Mouse (Mus musculus) embryonic facial prominence, embryonic 12.5 days (tissue): ENCODE results near the gene Tmem107. TPM values are rescaled to one million over a fixed set of nuclear protein-coding genes. Genes with fewer than 3 reads are reported as not detected.
"Not testable (repeated sequence)": the region's sequence is repeated elsewhere in the genome, so short reads cannot be mapped to it uniquely, and the experiment has no call there.

ENCODE experiments used
- ATAC-seq: fragments of 200-750 bp; cut with Nextera tagmentation; 2 replicates; pipeline ENCODE4 v1.8.0; 2017; ENCODE audit not compliant: insufficient number of reproducible peaks, insufficient read depth, low FRiP score, low TSS enrichment
- H3K27ac ChIP-seq: fragments of 300-500 bp; sonication (generic); 2 replicates; pipeline ENCODE4 v1.5.1; 2016; ENCODE audit warnings: mild to moderate bottlenecking
- H3K27me3 ChIP-seq: fragments of 300-500 bp; sonication (generic); 2 replicates; pipeline ENCODE4 v1.6.1; 2016; ENCODE audit warnings: mild to moderate bottlenecking, moderate library complexity
- H3K36me3 ChIP-seq: fragments of 300-500 bp; sonication (generic); 2 replicates; pipeline ENCODE4 v1.6.1; 2016; ENCODE audit warnings: mild to moderate bottlenecking
- H3K4me1 ChIP-seq: fragments of 300-500 bp; sonication (generic); 2 replicates; pipeline ENCODE4 v1.6.1; 2016
- H3K4me2 ChIP-seq: fragments of 300-500 bp; sonication (generic); replicated peaks from 2 replicates; pipeline ENCODE4 v1.6.1; 2016; ENCODE audit warnings: mild to moderate bottlenecking, moderate library complexity
- H3K4me3 ChIP-seq: fragments of 300-500 bp; sonication (generic); 2 replicates; pipeline ENCODE4 v1.5.1; 2016; ENCODE audit warnings: mild to moderate bottlenecking
- H3K9ac ChIP-seq: fragments of 300-500 bp; sonication (generic); 2 replicates; pipeline ENCODE4 v1.6.1; 2016; ENCODE audit warnings: mild to moderate bottlenecking, moderate library complexity
- H3K9me3 ChIP-seq: fragments of 300-500 bp; sonication (generic); 2 replicates; pipeline ENCODE4 v1.6.1; 2016; ENCODE audit warnings: mild to moderate bottlenecking, moderate library complexity
- WGBS: fragments of 180-500 bp; shearing (Covaris S2); methylation state at CpG from one replicate; pipeline ENCODE4 v1.1.7; 2016; 5-methylcytosine and 5-hydroxymethylcytosine counted together
- polyA plus RNA-seq: library from polyadenylated mRNA; unstranded; fragments of >200 nt; fragmentation: Nextera tagmentation; extraction: Ambion mirVana; gene quantifications from 2 replicates; pipeline ENCODE4 v1.2.1, GENCODE M21; 2016

Tmem107 gene
- polyA plus RNA-seq, 1 experiment from 2014 or later: 36.8 TPM

GRCm38 (mm10) chr11:69089616-69090290 is 19.1 kb downstream of the Tmem107 start:
- no peak for ATAC-seq
- WGBS: 90% methylated on average over 12 of the region's 12 CpGs
- H3K27ac ChIP-seq: no peak overlapping the region
- H3K27me3 ChIP-seq: no peaks in the 10 kb centered on the region
- peaks cover 20% of the 10 kb centered on the region for H3K36me3 ChIP-seq
- H3K4me2 ChIP-seq: peak overlapping the region; percentile 87
- peaks cover 23% of the 10 kb centered on the region for H3K4me1 ChIP-seq
- H3K4me3 ChIP-seq: peak overlapping the region; percentile 77
- H3K9ac ChIP-seq: peak overlapping the region; percentile 98
- H3K9me3 ChIP-seq: no peaks in the 10 kb centered on the region

- no peak for ATAC-seq
- peaks cover 20% of the 10 kb centered on the region for H3K36me3 ChIP-seq
- peaks cover 23% of the 10 kb centered on the region for H3K4me1 ChIP-seq
- H3K9me3 ChIP-seq: no peaks in the 10 kb centered on the region
- peak overlapping the region; percentile 8; the same call in 1 of the 2 replicates for H3K4me2 ChIP-seq
- H3K27ac ChIP-seq: no peak overlapping the region
- H3K27me3 ChIP-seq: no peaks in the 10 kb centered on the region
- 0 out of 2 replicates have a peak overlapping the region, but pooled peaks have one; percentile 98 for H3K9ac ChIP-seq
- 66% methylated on average over 6 of the region's 6 CpGs for WGBS
- H3K4me3 ChIP-seq: 0 out of 2 replicates have a peak overlapping the region, but pooled peaks have one; percentile 2
These were observed 19.8 kb downstream of the Tmem107 start for GRCm38 (mm10) chr11:69090367-69090766.

GRCm38 (mm10) chr11:69091566-69092385 is 21.2 kb downstream of the Tmem107 start:
- no peak for ATAC-seq
- WGBS: 61% methylated on average over 7 of the region's 7 CpGs
- Histone ChIP-seq H3K9me3 (no peaks in the 10 kb centered on the region), H3K27ac (no peak overlapping the region), H3K27me3 (no peaks in the 10 kb centered on the region), H3K36me3 (peaks cover 20% of the 10 kb centered on the region), H3K4me2 (no peak overlapping the region), H3K9ac (no peak overlapping the region), H3K4me1 (peaks cover 31% of the 10 kb centered on the region), H3K4me3 (no peak overlapping the region)

GRCm38 (mm10) chr11:69092386-69092751 is 21.8 kb downstream of the Tmem107 start:
- 7% methylated on average over 3 of the region's 3 CpGs for WGBS
- peaks cover 36% of the 10 kb centered on the region for H3K4me1 ChIP-seq

GRCm38 (mm10) chr11:69092871-69093270 is 22.3 kb downstream of the Tmem107 start:
- H3K36me3 ChIP-seq: peaks cover 20% of the 10 kb centered on the region
- no peaks in the 10 kb centered on the region for H3K27me3 ChIP-seq
- no peaks in the 10 kb centered on the region for H3K9me3 ChIP-seq
- 94% methylated on average over 4 of the region's 4 CpGs for WGBS
- H3K4me3 ChIP-seq: no peak overlapping the region
- H3K4me1 ChIP-seq: peaks cover 36% of the 10 kb centered on the region
- H3K4me2 ChIP-seq: no peak overlapping the region
- H3K27ac ChIP-seq: no peak overlapping the region
- no peak overlapping the region for H3K9ac ChIP-seq
- no peak for ATAC-seq

More at GRCm38 (mm10) chr11:69092386-69092751, 21.8 kb downstream of the Tmem107 start:
- Histone ChIP-seq H3K9ac (no peak overlapping the region), H3K4me2 (no peak overlapping the region), H3K27me3 (no peaks in the 10 kb centered on the region), H3K27ac (no peak overlapping the region), H3K9me3 (no peaks in the 10 kb centered on the region), H3K36me3 (peaks cover 20% of the 10 kb centered on the region), H3K4me3 (no peak overlapping the region)
- no peak for ATAC-seq

GRCm38 (mm10) chr11:69093856-69094255 is 23.2 kb downstream of the Tmem107 start:
- 81% methylated on average over 7 of the region's 7 CpGs for WGBS
- not testable (repeated sequence) for ATAC-seq, H3K9ac ChIP-seq, H3K4me2 ChIP-seq, H3K27me3 ChIP-seq, H3K9me3 ChIP-seq, H3K4me3 ChIP-seq
- Histone ChIP-seq H3K27ac (0 out of 2 replicates have a peak overlapping the region, but pooled peaks have one; percentile 61), H3K36me3 (peaks cover 20% of the 10 kb centered on the region), H3K4me1 (peaks cover 43% of the 10 kb centered on the region)

GRCm38 (mm10) chr11:69094697-69095429 is 24.3 kb downstream of the Tmem107 start, which contains the start of gene Per1:
TSS of gene Per1 (plus strand) at chr11:69095217.
- Histone ChIP-seq H3K27me3 (no peaks in the 10 kb centered on the region), H3K4me3 (peak within 1 kb of the TSS; percentile 57), H3K4me2 (peak within 1 kb of the TSS; percentile 81), H3K36me3 (peaks cover 18% of the 10 kb centered on the region), H3K9ac (peak within 1 kb of the TSS; percentile 63), H3K9me3 (no peaks in the 10 kb centered on the region), H3K4me1 (peaks cover 45% of the 10 kb centered on the region), H3K27ac (peak within 1 kb of the TSS; percentile 83)
- WGBS: under 1% methylated on average over 37 of the region's 37 CpGs
- ATAC-seq: peak; percentile 88

- H3K9ac ChIP-seq: peak overlapping the region; percentile 63
- H3K4me3 ChIP-seq: peak overlapping the region; percentile 57
- H3K36me3 ChIP-seq: peaks cover 13% of the 10 kb centered on the region
- WGBS: 3% methylated on average over 27 of the region's 27 CpGs
- H3K27me3 ChIP-seq: no peaks in the 10 kb centered on the region
- H3K4me2 ChIP-seq: peak overlapping the region; percentile 81
- peak overlapping the region; percentile 83 for H3K27ac ChIP-seq
- peaks cover 44% of the 10 kb centered on the region for H3K4me1 ChIP-seq
- ATAC-seq: no peak
- no peaks in the 10 kb centered on the region for H3K9me3 ChIP-seq
These were observed 25.1 kb downstream of the Tmem107 start for GRCm38 (mm10) chr11:69095511-69096231.

GRCm38 (mm10) chr11:69096360-69096986 is 25.9 kb downstream of the Tmem107 start:
- Histone ChIP-seq H3K4me2 (peak overlapping the region; percentile 81), H3K4me3 (peak overlapping the region; percentile 57)

GRCm38 (mm10) chr11:69096987-69097900 is 26.6 kb downstream of the Tmem107 start:
- H3K27me3 ChIP-seq: no peaks in the 10 kb centered on the region
- no peaks in the 10 kb centered on the region for H3K9me3 ChIP-seq
- H3K4me2 ChIP-seq: peak overlapping the region; percentile 81
- whole genome bisulfite sequencing: 3% methylated on average over 29 of the region's 29 CpGs
- peak overlapping the region; percentile 25; the same call in 1 of the 2 replicates for H3K9ac ChIP-seq
- peak overlapping the region; percentile 57 for H3K4me3 ChIP-seq
- peaks cover 44% of the 10 kb centered on the region for H3K4me1 ChIP-seq
- peaks cover 23% of the 10 kb centered on the region for H3K36me3 ChIP-seq
- ATAC-seq: peak; percentile 30; the same call in 1 of the 2 replicates
- peak overlapping the region; percentile 84 for H3K27ac ChIP-seq

More at GRCm38 (mm10) chr11:69096360-69096986, 25.9 kb downstream of the Tmem107 start:
- peak; percentile 1; the same call in 1 of the 2 replicates for ATAC-seq
- Histone ChIP-seq H3K36me3 (peaks cover 21% of the 10 kb centered on the region), H3K27ac (peak overlapping the region; percentile 84), H3K4me1 (peaks cover 44% of the 10 kb centered on the region), H3K9me3 (no peaks in the 10 kb centered on the region), H3K27me3 (no peaks in the 10 kb centered on the region), H3K9ac (no peak overlapping the region)
- 12% methylated on average over 9 of the region's 9 CpGs for WGBS
